Mouse (Mus musculus) urinary bladder, postnatal 10 days (tissue): Measurements from ENCODE around the gene Zfp287.
"Not testable (repeated sequence)": the region's sequence is repeated elsewhere in the genome, so short reads cannot be mapped to it uniquely, and the experiment has no call there.

Experiments used
- DNase-seq: peaks from one replicate; pipeline ENCODE4 v3.0.0; 2022; ENCODE audit warnings: low spot score

Gene Zfp287

GRCm38 (mm10) chr11:62731311-62732021, at the start of gene Zfp287:
Gene Zfp287 (minus strand): TSS chr11:62731905.
- DNase-seq: peak; percentile 51

DNA sequence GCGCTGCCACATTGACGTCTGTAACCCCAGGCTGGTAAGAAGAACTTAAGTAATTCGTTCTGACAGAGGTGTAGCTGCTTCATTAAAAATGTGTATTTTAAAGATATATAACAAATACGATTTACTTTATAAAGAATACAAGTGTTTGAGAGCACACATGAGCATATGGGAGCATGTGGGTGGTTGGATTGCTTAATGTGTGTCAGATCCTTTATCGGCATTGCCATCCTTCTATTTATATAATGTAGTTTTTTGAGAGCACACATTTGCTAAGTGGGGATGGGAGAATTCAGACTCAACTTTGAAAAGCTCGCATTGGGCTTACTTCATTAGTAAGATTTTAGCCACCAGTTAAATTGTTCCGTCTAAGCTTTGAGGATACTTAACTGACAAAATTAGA, 44.8 kb upstream of the Zfp287 start:
- DNase-seq: no peak

GRCm38 (mm10) chr11:62760755-62761457, 29.2 kb upstream of the Zfp287 start:
- DNase-seq: no peak

GRCm38 (mm10) chr11:62758491-62758890, 26.8 kb upstream of the Zfp287 start:
- no peak for DNase-seq

- DNase-seq: no peak
Observed at GRCm38 (mm10) chr11:62757906-62758305, 26.2 kb upstream of the Zfp287 start.

- DNase-seq: no peak
Observed at GRCm38 (mm10) chr11:62757143-62757507, 25.4 kb upstream of the Zfp287 start.

GRCm38 (mm10) chr11:62756456-62757142, 24.9 kb upstream of the Zfp287 start:
- DNase-seq: peak; percentile 89

DNA sequence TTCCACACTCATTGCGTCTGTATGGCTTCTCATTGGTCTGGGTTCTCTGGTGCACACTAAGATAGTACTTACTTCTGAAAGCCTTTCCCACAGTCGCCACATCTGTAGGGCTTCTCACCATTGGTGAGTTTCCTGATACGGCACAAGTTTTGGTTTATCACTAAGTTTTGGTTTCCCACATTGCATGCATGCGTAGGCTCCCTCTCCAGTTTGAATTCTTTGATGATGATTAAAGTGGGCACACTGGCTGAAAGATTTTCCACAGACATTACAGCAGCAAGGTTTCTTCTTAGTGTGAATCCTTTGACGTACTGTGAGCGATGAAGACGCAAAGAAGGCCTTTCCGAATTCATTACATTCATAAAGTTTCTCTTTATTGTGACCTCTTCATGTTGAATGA, 21.1 kb upstream of the Zfp287 start, which contains the start of gene Gm10428:
TSS of gene Gm10428 (plus strand) at position 321 of the 400 bp plus-strand sequence.
- no peak for DNase-seq

DNA sequence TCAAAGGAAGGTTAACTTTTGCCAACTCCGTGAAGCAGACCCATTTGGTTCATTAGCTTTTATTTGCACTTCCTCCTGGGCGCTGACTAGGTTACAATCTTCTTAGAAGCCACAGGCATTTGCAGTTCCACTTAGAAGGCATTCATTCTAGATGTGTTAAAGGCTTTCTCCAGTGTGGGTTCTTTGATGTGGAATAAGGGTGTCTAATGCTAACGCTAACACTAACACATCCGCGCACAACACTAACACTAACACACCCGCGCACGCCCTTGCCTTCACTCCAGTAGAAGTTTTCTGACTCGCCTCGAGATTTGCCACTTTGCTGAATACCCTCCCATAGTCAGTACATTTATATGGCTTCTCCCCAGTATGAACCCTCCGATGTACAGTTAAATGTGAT, 20.5 kb upstream of the Zfp287 start:
- no peak for DNase-seq

GRCm38 (mm10) chr11:62749445-62749844, 17.7 kb upstream of the Zfp287 start:
- DNase-seq: not testable (repeated sequence)

DNA sequence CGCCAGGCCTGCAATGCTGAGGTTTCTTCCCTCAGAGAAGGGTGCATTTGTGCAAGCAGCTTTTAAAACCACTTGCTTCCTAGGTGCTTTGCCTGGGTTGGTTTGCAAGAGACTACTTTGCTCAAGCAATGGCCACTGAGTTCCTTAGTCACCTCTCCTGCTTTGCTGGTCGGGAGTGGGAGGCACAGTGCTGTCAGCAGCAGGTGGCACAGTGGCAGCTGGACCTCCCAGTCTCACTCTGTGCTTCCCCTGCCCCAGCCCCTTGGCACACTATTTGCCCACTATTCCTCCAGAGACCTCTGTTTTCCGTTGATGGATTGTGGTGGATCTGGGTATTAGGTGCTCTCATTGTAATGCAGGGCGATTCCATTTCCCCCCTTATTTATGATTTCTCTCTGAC, 16.4 kb upstream of the Zfp287 start:
- DNase-seq: no peak

DNA sequence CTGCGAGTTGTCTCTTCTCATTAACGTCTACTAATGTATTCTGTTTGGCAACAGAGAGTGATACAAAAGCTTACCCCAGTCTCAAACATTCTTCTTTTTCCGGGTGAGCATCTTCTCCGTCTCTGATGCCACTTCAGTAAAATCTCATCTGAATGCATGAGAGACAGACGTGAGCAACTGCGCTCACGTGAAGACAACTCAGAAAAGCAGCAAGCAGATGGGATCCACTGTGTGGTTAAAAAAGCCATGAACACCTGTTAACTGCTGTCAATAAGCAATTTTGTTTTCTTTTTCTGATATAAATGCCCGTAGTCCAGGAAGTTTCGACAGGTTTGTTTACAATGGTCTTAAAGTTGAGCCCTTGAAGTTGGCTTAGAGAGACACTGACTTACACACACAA, 15.5 kb upstream of the Zfp287 start:
- no peak for DNase-seq

DNA sequence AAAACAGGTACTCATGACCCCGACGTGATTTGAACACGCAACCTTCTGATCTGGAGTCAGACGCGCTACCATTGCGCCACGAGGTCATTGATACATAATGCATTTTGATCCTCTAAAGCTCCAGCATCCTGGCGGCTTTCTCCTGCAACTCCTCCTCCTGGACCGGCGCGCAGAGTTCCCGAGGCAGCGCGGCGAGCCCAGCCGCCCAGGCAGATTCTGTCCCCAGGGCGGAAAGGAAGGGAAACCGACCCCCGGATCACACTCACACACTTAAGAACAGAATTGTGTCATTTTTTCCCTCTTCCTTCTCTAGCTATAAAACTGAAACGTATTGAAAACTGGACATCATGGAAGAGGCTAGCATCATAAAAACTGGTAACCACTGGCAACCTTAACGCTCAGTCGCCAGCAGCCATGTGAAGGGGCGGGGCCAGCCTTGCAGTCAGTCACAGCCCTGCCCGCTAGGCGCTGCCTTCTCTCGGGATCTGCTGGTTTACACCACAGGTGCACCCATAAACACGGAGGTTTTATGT, 14.4 kb upstream of the Zfp287 start:
- no peak for DNase-seq

DNA sequence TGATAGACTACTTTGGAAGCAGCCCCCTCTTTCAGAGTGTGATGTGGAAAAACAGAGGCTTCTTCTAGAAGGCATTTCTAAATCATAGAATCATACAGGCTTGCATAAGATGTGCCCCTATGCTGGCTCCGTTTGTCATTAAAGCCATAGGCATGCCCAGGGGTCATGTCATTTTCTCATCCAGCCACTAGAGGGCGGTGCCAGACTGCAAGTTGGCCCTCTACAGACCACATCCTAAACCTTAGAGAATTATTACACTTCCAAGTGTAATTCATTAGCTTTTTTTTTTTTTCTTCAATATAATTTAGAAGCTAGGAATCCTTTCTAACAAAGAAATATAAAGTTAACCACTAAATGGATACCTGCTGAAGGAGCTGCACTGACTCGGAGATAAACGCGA, 12.4 kb upstream of the Zfp287 start:
- no peak for DNase-seq

- DNase-seq: no peak
Observed at GRCm38 (mm10) chr11:62742261-62742957, 10.7 kb upstream of the Zfp287 start.

GRCm38 (mm10) chr11:62741186-62741585, 9.5 kb upstream of the Zfp287 start:
- DNase-seq: no peak

- DNase-seq: no peak
Observed at GRCm38 (mm10) chr11:62732665-62733064, 960 bp upstream of the Zfp287 start.

- no peak for DNase-seq
Observed at GRCm38 (mm10) chr11:62732022-62732387, 300 bp upstream of the Zfp287 start.

GRCm38 (mm10) chr11:62728276-62728675, 3.4 kb downstream of the Zfp287 start:
- DNase-seq: no peak

DNA sequence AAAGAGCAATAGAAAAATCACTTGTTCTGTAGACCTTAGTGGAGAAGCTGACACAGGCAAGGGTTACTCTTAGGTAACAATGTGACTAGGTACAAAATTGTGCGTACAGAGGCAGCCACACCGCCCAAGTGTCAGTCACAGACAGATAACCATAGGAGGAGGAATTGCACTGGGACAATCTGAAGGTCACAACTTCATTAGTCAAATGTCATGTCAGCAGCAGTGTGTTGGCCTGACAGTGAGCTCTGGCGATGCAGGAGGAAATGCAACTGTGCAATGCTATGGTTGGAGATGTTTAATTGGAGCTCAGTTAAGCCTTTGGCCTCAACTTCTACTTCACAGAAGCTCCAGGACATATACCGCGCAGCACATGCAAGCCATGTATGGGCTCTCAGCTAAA, 21.0 kb downstream of the Zfp287 start:
- DNase-seq: no peak

GRCm38 (mm10) chr11:62708252-62708651, 23.5 kb downstream of the Zfp287 start:
- DNase-seq: no peak

DNA sequence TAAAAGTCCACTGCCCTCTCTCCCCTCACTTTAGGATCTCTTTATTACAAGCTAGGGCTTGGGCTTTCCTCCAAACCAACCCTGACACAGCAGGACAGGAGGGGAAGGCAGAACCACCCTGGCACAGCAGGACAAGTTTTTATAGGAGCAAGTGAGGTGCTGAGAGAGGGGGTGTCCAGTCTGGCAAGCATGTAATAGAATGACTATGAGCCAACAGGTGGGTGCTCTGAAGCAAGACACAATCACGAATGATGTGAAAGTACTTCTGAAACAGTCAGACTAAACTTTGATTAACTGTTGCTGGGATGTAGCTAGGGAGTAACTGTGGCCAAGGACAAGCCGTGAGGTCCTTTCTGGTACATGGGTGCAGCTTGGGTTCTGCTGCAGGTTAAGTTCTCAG, 25.6 kb downstream of the Zfp287 start:
- no peak for DNase-seq
